Mouse (Mus musculus): Measurements from ENCODE around the gene Tmem167b.
"Not testable (repeated sequence)": the region's sequence is repeated elsewhere in the genome, so short reads cannot be mapped to it uniquely, and the experiment has no call there.

Tmem167b gene

DNA sequence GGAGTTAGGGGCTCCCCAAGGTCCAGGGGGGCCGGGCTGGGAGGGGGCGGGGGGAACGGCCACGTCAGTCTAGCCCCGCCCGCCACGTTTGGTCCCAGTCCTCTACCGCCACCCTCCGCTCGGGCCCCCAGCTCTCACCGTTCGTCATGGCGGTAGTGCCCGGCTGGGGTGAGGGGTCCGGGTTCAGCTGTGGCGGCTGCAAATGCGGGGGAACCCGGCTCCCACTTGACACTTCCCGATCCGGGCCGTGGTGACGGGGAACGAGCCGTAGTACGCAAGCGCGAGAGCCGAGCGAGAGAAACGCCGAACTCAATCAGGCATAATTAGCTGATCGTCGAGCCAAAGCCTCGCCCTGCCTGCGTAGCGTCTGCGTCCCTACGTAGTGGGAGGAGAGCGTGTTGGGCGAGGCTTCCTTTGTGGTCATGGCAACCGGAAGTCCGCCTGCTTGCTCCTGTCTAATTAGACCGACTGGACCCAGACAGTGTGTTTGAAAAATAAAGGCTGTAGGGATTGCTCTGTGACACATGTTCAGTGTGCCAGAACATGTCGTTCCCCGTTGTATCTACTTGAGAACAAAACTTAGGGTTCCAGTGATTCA, at the start of gene Tmem167b:
Gene Tmem167b, minus strand, starts transcription at position 334 of the 598 bp plus-strand sequence.
- peak; percentile 95 to 98 for DNase-seq

GRCm38 (mm10) chr3:108608906-108609305, 46.6 kb upstream of the Tmem167b start:
- DNase-seq: no peak

- no peak for DNase-seq
Observed at GRCm38 (mm10) chr3:108591530-108592522, 29.6 kb upstream of the Tmem167b start.

DNA sequence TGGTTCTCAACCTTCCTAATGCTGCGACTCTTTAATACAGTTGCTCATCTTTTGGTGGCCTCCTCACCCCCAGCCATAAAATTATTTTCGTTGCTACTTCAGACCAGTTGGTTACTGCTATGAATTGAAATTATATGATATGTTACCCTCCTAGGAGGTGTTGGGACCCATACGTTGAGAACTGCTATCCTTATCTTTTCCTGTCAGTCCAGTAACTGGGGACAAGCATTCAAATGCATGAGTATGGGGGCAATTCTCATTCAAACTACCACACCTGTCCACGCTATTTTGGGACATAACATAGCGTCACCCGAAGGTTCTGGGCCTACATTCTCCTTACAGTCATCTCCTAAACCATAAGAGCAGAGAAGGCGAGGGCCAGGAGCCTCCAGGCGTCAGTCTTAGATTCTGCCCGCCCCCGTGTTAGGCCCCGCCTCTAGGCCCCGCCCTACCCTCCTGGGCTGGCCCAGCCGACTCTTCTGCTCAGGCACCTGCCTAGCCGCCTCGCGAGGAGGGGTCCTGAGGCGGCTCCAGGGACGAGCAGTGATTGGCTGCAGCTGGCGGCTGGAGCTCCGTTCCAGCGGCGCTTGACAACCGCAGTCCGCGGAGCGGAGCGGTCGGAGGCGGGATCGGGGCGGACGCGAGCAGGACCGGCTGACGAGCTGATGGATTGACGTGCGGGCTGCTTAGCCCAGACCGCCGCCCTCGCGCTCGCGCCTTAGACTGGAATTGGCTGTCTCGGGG, 28.7 kb upstream of the Tmem167b start, which contains the start of gene Wdr47:
Gene Wdr47, plus strand, starts transcription at position 494 of the 744 bp plus-strand sequence.
- DNase-seq: peak; percentile 88 to 94

- no peak for DNase-seq
Observed at GRCm38 (mm10) chr3:108588446-108588845, 26.2 kb upstream of the Tmem167b start.

DNA sequence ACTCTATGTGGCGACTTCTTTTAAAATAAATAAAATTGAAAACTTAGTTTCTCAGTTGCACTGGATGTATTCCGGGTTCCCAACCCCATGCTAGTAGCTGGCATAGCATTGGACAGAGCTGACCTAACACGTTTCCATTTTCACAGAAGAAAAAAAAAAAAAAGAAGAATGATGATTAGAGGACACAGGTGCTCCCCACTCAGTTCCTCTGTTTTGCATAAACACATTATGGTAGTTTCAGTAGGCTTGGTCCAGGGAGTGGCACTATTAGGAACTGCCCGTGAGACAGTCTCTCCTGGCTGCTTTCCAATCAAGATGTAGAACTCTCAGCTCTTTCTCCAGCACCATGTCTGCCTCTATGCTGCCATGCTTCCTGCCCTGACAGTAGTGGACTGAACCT, 22.3 kb upstream of the Tmem167b start:
- no peak for DNase-seq

GRCm38 (mm10) chr3:108574018-108574417, 11.8 kb upstream of the Tmem167b start:
- DNase-seq: no peak

GRCm38 (mm10) chr3:108572309-108573010, 10.2 kb upstream of the Tmem167b start:
- no peak for DNase-seq

DNA sequence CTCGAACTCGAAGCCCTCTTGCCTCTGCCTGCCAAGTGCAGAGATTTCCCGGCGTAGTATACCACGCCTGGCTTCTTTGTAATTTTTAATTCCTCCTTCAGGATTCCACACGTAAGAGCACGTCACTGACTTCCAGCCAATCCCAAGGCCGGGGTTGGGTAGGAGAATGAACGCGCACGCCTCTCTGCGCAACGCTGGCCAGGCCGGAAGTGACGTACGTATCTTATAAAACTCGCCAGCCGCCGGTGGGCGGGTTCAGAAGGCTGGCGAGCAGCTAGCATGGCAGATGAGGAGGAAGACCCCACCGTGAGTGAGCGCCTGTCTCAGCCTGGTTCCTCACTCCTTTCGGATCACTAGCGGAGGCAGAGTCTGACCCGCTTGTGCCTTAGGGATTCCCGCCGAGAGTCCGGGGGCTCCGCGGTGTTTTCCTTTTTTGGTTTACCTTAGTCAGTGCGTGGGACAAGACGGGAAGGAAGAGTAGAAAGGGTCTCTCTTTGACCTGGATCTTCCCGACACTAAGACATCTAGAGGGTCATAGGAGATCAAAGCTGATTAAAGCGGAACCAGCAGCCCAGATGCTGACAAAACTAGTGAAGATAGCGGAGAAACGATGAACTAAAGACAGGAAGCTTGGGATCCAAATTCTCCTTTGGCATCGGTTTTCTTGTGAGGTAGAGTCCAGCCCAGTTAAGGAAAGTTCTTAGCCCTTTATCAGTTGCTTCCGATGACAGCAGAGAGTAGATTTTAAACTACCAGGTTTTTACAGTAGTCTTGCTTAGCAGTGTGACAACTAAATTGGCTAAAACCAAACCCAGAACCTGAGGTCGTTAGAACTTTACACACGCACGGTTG, 9.4 kb upstream of the Tmem167b start, which contains the start of gene Taf13:
Gene Taf13, plus strand, starts transcription at position 256 of the 852 bp plus-strand sequence.
- DNase-seq: peak; percentile 95 to 97

DNA sequence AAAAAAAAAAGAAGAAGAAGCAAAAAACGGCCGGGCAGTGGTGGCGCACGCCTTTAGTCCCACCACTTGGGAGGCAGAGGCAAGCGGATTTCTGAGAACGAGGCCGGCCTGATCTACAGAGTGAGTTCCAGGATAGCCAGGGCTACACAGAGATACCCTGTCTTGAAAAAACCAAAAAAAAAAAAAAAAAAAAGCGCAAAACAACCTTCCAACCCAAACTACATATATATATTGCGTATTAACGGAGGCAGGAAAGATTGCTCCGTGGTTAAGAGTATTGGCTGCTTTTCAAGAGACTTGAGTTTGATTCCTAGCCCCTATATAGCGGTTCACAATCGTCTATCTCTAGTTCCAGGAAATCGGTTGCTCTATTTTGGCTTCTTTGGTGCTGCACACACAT, 8.5 kb upstream of the Tmem167b start:
- no peak for DNase-seq

- DNase-seq: not testable (repeated sequence)
Observed at GRCm38 (mm10) chr3:108569636-108570035, 7.4 kb upstream of the Tmem167b start.

GRCm38 (mm10) chr3:108567990-108568877, 6.0 kb upstream of the Tmem167b start:
- DNase-seq: no peak

GRCm38 (mm10) chr3:108563309-108563708, 1.0 kb upstream of the Tmem167b start:
- DNase-seq: peak; percentile 83 to 86

DNA sequence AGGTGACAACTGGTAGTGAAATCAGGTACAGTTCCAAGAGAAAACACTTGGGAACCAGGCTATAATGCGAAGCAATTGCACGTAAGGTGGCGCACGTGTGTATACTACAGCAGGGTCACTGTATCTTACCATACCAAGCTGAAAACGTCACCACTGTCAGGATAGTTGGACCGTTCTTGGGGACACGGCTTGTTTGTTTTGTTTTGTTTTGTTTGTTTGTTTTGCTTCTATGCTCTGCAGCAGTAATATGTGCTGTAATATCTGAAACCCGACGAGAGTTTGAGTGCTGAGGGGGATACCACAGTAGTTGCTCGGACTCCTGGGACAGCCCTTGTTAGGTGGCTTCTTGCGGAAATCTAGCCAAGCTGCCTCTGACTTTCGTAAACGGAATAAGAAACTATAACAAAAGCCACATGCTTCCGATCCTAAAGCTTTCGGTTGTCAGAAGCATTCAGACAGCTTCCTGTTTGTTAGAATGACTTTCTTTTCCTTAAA, 558 bp upstream of the Tmem167b start:
- DNase-seq: no peak

- no peak for DNase-seq
Observed at GRCm38 (mm10) chr3:108557888-108558287, 4.4 kb downstream of the Tmem167b start.

DNA sequence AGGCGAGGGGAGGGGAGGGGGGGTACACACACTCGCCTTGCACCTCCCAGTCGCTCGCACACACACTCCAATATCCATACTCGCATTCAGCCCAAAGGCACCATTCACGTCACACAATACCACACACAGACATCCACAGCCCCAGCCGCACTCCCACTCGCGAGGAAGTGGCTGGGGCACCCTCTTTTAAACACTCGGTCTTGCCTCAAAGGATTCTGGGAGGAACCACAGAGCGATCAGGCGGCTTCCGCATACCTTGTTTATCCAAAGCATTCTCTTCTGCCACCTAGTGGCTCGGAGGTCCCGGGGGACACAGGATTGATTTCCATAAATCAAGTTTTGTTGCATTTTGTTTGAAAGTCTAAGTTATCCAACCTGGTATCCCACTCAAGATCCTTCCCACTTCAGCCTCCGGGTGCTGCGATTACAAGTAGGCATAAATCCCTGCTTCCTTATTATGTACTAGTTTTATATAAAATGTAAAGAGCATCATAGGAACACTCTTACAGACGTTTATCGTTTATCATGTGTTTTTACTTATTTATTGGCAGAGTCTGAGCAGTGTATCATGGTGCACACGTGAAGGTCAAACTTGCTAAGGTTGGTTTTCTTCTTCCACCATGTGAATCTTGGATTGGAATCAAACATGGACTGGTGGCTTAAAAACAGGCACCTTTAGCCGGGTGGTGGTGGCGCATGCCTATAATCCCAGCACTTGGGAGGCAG, 7.5 kb downstream of the Tmem167b start:
- DNase-seq: peak; percentile 92 to 95

DNA sequence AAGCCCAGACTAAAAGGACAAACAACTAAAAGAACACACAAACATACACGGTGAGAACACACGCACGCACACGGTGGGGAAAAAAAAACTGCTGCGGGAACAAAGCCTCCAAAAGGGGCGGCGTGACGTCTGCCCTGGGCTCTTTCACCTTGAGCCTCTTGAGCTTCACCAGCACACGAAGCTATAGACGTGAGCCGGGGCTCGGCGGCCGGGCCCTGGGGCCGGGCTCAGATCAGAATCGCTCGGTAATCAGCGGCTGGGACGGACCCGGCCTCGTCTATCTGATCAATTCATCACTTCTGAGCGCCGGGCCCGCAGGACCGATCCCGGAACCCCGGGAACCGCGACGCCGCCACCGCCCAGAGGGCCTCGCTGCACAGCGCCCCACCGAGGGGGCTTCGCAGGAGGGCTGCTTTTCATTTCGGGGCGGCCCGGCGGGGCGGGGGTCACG, 8.1 kb downstream of the Tmem167b start:
- peak in 1 of 2 experiments; percentile 54 for DNase-seq

GRCm38 (mm10) chr3:108542299-108542698, 20.0 kb downstream of the Tmem167b start:
- DNase-seq: no peak

- DNase-seq: peak; percentile 83 to 85
Observed at GRCm38 (mm10) chr3:108537303-108537702, 25.0 kb downstream of the Tmem167b start.
